Mouse (Mus musculus): ENCODE measurements around the gene Lcmt1. TPM values are rescaled to one million over a fixed set of nuclear protein-coding genes. Genes with fewer than 3 reads are reported as not detected.

Lcmt1 gene
- polyA plus RNA-seq, 1 experiment from 2014 or later = 108 TPM

GRCm38 (mm10) chr7:123404198-123404597 lies 34.6 kb downstream of the Lcmt1 start:
- H3K9ac ChIP-seq (ENCODE audit: low read length) = no peak overlapping the region
- DNase-seq (ENCODE audit: low spot score) = no peak

GRCm38 (mm10) chr7:123405619-123406018 lies 36.0 kb downstream of the Lcmt1 start:
- no peak overlapping the region for H3K4me3 ChIP-seq (ENCODE audit: low read depth, low read length)
- no peak for DNase-seq (ENCODE audit: low spot score)
- no peak overlapping the region for H3K9ac ChIP-seq (ENCODE audit: low read length)
- 91% methylated on average over 3 of the region's 3 CpGs for WGBS
- no peaks in the 10 kb centered on the region for H3K27me3 ChIP-seq (replicated peaks; ENCODE audit: control insufficient read depth, insufficient read depth, low read length)
- no peak overlapping the region for H3K27ac ChIP-seq (ENCODE audit: low read depth, low read length)
- ATAC-seq = no peak
- no peaks in the 10 kb centered on the region; the same call in 1 of the 2 replicates for H3K4me1 ChIP-seq (ENCODE audit: control insufficient read depth, insufficient read depth, low read length)
- no peaks in the 10 kb centered on the region for H3K9me3 ChIP-seq (replicated peaks; ENCODE audit: control insufficient read depth, low read length)
- peaks cover 51% of the 10 kb centered on the region for H3K36me3 ChIP-seq (ENCODE audit: control insufficient read depth, insufficient read depth, low read length)
- no peak overlapping the region for H3K4me2 ChIP-seq (ENCODE audit: low read length)

More at GRCm38 (mm10) chr7:123404198-123404597, 34.6 kb downstream of the Lcmt1 start:
- ATAC-seq = no peak
- no peak overlapping the region for H3K4me3 ChIP-seq (ENCODE audit: low read depth, low read length)
- H3K36me3 ChIP-seq (ENCODE audit: control insufficient read depth, insufficient read depth, low read length) = peaks cover 52% of the 10 kb centered on the region
- no peak overlapping the region for H3K4me2 ChIP-seq (ENCODE audit: low read length)
- 94% methylated on average over 6 of the region's 6 CpGs for WGBS
- H3K9me3 ChIP-seq (replicated peaks; ENCODE audit: control insufficient read depth, low read length) = no peaks in the 10 kb centered on the region
- H3K4me1 ChIP-seq (ENCODE audit: control insufficient read depth, insufficient read depth, low read length) = no peaks in the 10 kb centered on the region; the same call in 1 of the 2 replicates
- H3K27ac ChIP-seq (ENCODE audit: low read depth, low read length) = no peak overlapping the region
- H3K27me3 ChIP-seq (replicated peaks; ENCODE audit: control insufficient read depth, insufficient read depth, low read length) = no peaks in the 10 kb centered on the region

GRCm38 (mm10) chr7:123406988-123407387 lies 37.4 kb downstream of the Lcmt1 start:
- Histone ChIP-seq H3K27ac (ENCODE audit: low read depth, low read length) (no peak overlapping the region), H3K4me1 (ENCODE audit: control insufficient read depth, insufficient read depth, low read length) (no peaks in the 10 kb centered on the region), H3K4me3 (ENCODE audit: low read depth, low read length) (no peak overlapping the region), H3K9me3 (replicated peaks; ENCODE audit: control insufficient read depth, low read length) (no peaks in the 10 kb centered on the region), H3K9ac (ENCODE audit: low read length) (no peak overlapping the region), H3K4me2 (ENCODE audit: low read length) (no peak overlapping the region), H3K36me3 (ENCODE audit: control insufficient read depth, insufficient read depth, low read length) (peaks cover 48% of the 10 kb centered on the region), H3K27me3 (replicated peaks; ENCODE audit: control insufficient read depth, insufficient read depth, low read length) (no peaks in the 10 kb centered on the region)
- 72% methylated on average over 4 of the region's 4 CpGs for WGBS
- no peak for ATAC-seq
- DNase-seq (ENCODE audit: low spot score) = no peak

GRCm38 (mm10) chr7:123410502-123410901 lies 40.9 kb downstream of the Lcmt1 start:
- Histone ChIP-seq H3K9ac (ENCODE audit: low read length) (no peak overlapping the region), H3K36me3 (ENCODE audit: control insufficient read depth, insufficient read depth, low read length) (peaks cover 27% of the 10 kb centered on the region), H3K4me1 (ENCODE audit: control insufficient read depth, insufficient read depth, low read length) (no peaks in the 10 kb centered on the region), H3K4me3 (ENCODE audit: low read depth, low read length) (no peak overlapping the region), H3K27me3 (replicated peaks; ENCODE audit: control insufficient read depth, insufficient read depth, low read length) (no peaks in the 10 kb centered on the region), H3K4me2 (ENCODE audit: low read length) (no peak overlapping the region), H3K9me3 (replicated peaks; ENCODE audit: control insufficient read depth, low read length) (no peaks in the 10 kb centered on the region), H3K27ac (ENCODE audit: low read depth, low read length) (no peak overlapping the region)
- no peak for ATAC-seq
- DNase-seq (ENCODE audit: low spot score) = no peak
- WGBS = 93% methylated on average over 7 of the region's 7 CpGs

GRCm38 (mm10) chr7:123411109-123411508 lies 41.5 kb downstream of the Lcmt1 start:
- Histone ChIP-seq H3K4me1 (ENCODE audit: control insufficient read depth, insufficient read depth, low read length) (no peaks in the 10 kb centered on the region), H3K27ac (ENCODE audit: low read depth, low read length) (no peak overlapping the region), H3K4me3 (ENCODE audit: low read depth, low read length) (no peak overlapping the region), H3K36me3 (ENCODE audit: control insufficient read depth, insufficient read depth, low read length) (peaks cover 24% of the 10 kb centered on the region), H3K27me3 (replicated peaks; ENCODE audit: control insufficient read depth, insufficient read depth, low read length) (no peaks in the 10 kb centered on the region), H3K9me3 (replicated peaks; ENCODE audit: control insufficient read depth, low read length) (no peaks in the 10 kb centered on the region), H3K4me2 (ENCODE audit: low read length) (no peak overlapping the region), H3K9ac (ENCODE audit: low read length) (no peak overlapping the region)
- WGBS = 89% methylated on average over 1 of the region's 1 CpGs
- ATAC-seq (no peak), DNase-seq (ENCODE audit: low spot score) (no peak)

- DNase-seq (ENCODE audit: low spot score) (peak; percentile 40), ATAC-seq (no peak)
- no peak overlapping the region for H3K9ac ChIP-seq (ENCODE audit: low read length)
- no peak overlapping the region for H3K27ac ChIP-seq (ENCODE audit: low read depth, low read length)
- peaks cover 21% of the 10 kb centered on the region for H3K36me3 ChIP-seq (ENCODE audit: control insufficient read depth, insufficient read depth, low read length)
- no peaks in the 10 kb centered on the region for H3K4me1 ChIP-seq (ENCODE audit: control insufficient read depth, insufficient read depth, low read length)
- no peak overlapping the region for H3K4me2 ChIP-seq (ENCODE audit: low read length)
- no peaks in the 10 kb centered on the region for H3K27me3 ChIP-seq (replicated peaks; ENCODE audit: control insufficient read depth, insufficient read depth, low read length)
- no peak overlapping the region for H3K4me3 ChIP-seq (ENCODE audit: low read depth, low read length)
- WGBS = 67% methylated on average over 3 of the region's 3 CpGs
- H3K9me3 ChIP-seq (replicated peaks; ENCODE audit: control insufficient read depth, low read length) = no peaks in the 10 kb centered on the region
Observed at GRCm38 (mm10) chr7:123412143-123412542, 42.6 kb downstream of the Lcmt1 start.

- peaks cover 33% of the 10 kb centered on the region for H3K36me3 ChIP-seq (ENCODE audit: control insufficient read depth, insufficient read depth, low read length)
- no peak overlapping the region for H3K9ac ChIP-seq (ENCODE audit: low read length)
- WGBS = 93% methylated on average over 4 of the region's 4 CpGs
- DNase-seq (ENCODE audit: low spot score) = no peak
- no peaks in the 10 kb centered on the region for H3K9me3 ChIP-seq (replicated peaks; ENCODE audit: control insufficient read depth, low read length)
- no peak overlapping the region for H3K4me2 ChIP-seq (ENCODE audit: low read length)
- H3K4me3 ChIP-seq (ENCODE audit: low read depth, low read length) = no peak overlapping the region
- no peak for ATAC-seq
- H3K27me3 ChIP-seq (replicated peaks; ENCODE audit: control insufficient read depth, insufficient read depth, low read length) = no peaks in the 10 kb centered on the region
- no peak overlapping the region for H3K27ac ChIP-seq (ENCODE audit: low read depth, low read length)
- no peaks in the 10 kb centered on the region for H3K4me1 ChIP-seq (ENCODE audit: control insufficient read depth, insufficient read depth, low read length)
Observed at GRCm38 (mm10) chr7:123416803-123417202, 47.2 kb downstream of the Lcmt1 start.

GRCm38 (mm10) chr7:123417661-123418060 lies 48.1 kb downstream of the Lcmt1 start:
- Histone ChIP-seq H3K4me1 (ENCODE audit: control insufficient read depth, insufficient read depth, low read length) (no peaks in the 10 kb centered on the region), H3K9ac (ENCODE audit: low read length) (no peak overlapping the region), H3K4me2 (ENCODE audit: low read length) (no peak overlapping the region), H3K4me3 (ENCODE audit: low read depth, low read length) (no peak overlapping the region), H3K27me3 (replicated peaks; ENCODE audit: control insufficient read depth, insufficient read depth, low read length) (no peaks in the 10 kb centered on the region), H3K9me3 (replicated peaks; ENCODE audit: control insufficient read depth, low read length) (no peaks in the 10 kb centered on the region), H3K27ac (ENCODE audit: low read depth, low read length) (no peak overlapping the region), H3K36me3 (ENCODE audit: control insufficient read depth, insufficient read depth, low read length) (peaks cover 40% of the 10 kb centered on the region)
- ATAC-seq (no peak), DNase-seq (ENCODE audit: low spot score) (no peak)
- 81% methylated on average over 3 of the region's 3 CpGs for WGBS

- no peak overlapping the region for H3K27ac ChIP-seq (ENCODE audit: low read depth, low read length)
- no peak overlapping the region for H3K9ac ChIP-seq (ENCODE audit: low read length)
- no peak for DNase-seq (ENCODE audit: low spot score)
- H3K4me3 ChIP-seq (ENCODE audit: low read depth, low read length) = no peak overlapping the region
- no peaks in the 10 kb centered on the region for H3K4me1 ChIP-seq (ENCODE audit: control insufficient read depth, insufficient read depth, low read length)
- no peaks in the 10 kb centered on the region for H3K9me3 ChIP-seq (replicated peaks; ENCODE audit: control insufficient read depth, low read length)
- ATAC-seq = no peak
- H3K36me3 ChIP-seq (ENCODE audit: control insufficient read depth, insufficient read depth, low read length) = peaks cover 49% of the 10 kb centered on the region
- no peaks in the 10 kb centered on the region for H3K27me3 ChIP-seq (replicated peaks; ENCODE audit: control insufficient read depth, insufficient read depth, low read length)
- 92% methylated on average over 4 of the region's 4 CpGs for WGBS
- no peak overlapping the region for H3K4me2 ChIP-seq (ENCODE audit: low read length)
Observed at GRCm38 (mm10) chr7:123419984-123420383, 50.4 kb downstream of the Lcmt1 start.
